Mouse (Mus musculus) WW6 (cell line): ENCODE results near the gene Slc38a3.
"Not testable (repeated sequence)": the region's sequence is repeated elsewhere in the genome, so short reads cannot be mapped to it uniquely, and the experiment has no call there.

Experiments
- DNase-seq: peaks from one replicate; pipeline ENCODE4 v3.0.0-alpha.2; 2013; ENCODE audit warnings: low read depth, low spot score

Gene Slc38a3

DNA sequence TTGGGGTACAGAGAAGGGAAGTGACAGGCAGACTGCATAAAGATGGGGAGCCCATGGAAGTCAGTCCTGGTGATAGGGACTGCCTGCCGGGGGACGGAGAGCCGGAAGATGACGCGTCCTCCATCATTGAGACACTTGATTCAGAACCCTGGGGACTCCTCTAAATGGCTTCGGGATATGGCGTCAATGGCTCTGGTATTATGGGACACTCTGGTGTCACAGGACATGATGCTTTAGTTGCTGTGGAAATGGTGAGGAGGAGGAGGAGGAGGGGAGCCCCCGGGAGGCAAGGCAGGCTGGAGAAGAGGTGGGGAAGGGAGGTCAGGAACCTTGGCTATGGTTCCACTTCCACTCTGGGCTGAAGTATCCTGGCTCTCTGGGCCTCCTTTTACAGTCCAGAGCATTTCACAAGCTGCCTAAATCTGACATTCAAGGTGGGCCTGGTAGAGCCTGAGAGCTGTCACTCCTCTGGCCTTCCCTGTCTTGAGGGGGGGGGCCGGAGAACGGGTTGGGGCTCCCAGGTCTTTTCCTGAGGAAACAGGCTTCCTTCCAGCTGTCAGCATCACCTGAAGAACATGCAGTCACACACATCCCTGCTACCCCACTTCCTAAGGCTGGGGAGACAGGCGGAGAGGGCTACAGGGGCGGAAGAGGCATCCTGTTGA is 26.2 kb upstream of the Slc38a3 start:
- DNase-seq = no peak

DNA sequence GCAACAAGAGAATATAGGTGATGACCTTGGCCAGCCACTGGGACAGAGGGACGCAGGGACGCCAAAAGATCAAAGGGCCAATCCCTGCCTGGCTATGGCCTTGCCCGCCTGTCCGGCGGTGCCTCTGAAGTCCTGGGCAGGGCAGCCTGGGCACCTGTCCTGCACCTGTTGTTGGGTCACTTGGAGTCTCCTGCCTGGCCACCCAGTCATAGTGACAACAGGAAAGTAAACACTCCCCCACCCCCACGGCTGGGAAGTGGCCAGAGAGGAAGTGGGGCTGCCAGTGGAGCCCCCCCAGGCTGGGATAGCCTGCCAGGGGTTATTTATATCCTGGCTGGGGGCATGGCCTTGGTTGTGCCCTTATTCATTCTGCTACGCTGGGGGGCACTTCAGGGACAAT is 25.3 kb upstream of the Slc38a3 start:
- DNase-seq = no peak

DNA sequence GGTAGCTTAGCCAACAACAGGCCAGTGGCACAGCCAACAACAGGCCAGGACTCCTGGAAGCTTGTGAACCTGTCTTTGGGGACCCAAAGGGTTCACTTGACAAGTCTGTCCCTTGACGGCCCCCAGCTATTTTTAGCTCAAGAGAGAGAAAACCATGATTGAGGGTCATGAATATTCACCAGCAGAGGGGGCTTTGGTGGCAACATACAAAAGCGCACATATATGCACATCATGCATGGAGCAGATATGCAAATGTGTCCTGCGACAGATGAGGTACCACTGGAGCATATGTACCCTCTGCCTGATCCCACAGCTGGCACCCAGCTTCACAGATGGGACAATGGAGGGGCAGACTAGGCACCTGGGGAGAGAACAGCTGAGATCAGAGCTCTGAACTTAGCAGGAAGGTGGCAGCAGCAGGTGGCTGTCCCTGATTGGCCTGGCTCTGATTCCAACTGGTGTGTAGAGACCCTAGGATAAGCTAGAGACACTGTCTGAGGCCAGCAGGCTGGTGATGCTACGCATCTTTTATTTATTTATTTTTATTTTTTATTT is 24.2 kb upstream of the Slc38a3 start:
- no peak for DNase-seq

DNA sequence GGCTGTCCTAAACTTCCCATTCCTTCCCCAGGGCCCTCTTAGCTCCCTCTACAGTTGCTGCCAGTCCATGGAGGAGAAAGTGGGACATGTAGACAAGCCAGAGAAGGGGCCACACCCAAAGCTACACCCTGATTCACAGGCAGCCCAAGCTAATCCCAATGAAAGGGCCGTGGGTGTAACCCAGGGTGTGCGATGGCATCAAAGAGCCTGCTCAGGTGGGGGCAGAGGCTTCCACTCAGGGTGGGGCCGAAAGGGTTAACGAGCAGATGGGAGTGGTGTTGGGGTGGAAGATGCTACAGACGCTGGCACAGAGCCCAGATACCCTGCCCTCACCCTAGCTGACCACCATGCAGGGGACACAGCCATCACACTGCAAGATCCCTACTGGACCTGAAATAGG is 23.5 kb upstream of the Slc38a3 start:
- DNase-seq = no peak

GRCm38 (mm10) chr9:107690391-107690790 is 21.1 kb upstream of the Slc38a3 start:
- no peak for DNase-seq

DNA sequence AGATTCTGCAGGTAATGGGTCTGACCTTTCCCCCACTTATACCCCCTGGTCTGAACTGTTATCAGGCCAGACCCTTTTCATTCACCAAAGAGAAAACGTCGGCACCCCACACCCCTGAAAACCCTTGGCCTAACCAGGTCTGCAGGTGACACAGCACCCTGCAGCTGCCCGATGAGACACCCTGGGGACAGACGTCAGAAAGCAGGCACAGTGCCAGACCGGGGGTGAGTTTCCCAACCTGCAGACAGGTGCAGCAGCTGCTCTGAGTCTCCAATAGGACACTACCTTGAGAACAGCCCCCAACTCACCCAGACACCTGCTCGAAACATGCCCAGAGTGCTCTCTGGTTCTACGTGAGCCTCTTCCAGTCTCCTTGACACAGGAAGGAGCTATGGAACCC is 19.6 kb upstream of the Slc38a3 start:
- DNase-seq = no peak

- DNase-seq = no peak
Observed at GRCm38 (mm10) chr9:107688415-107688814, 19.1 kb upstream of the Slc38a3 start.

DNA sequence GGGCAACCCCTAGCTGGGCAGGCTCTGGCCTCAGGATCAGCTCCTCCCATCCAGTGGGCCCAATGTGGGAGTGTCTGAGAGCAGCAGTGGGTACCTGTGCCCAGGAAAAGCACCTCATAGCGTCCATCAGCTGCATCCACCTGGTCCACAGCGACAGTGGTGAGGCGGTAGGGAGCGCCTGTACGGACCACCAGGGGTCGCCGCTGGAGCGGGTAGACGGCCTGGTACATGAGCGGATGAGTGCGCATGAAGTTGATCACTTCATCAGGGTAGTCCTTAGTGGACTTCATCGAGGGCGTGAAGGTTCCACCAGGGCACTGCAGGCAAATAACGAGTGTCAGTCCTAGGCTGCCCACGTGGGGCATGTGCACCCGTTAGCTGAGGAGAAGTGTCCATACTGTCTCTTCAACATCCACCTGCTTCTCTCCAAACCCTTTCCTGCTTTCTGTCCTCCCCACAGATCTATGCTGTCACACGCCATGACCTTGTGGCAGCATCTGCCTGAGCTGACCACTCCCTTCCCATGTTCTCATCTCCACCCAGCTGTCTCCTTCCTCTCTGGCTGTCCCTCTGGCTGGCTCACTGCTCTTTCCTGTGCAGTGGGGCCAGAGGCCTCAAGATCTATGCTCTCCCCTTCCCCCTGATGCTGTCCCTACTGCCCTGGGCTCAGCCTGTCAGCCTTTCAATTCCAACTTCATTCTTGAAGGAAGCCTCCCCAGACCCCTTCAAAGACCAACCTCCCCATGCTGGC is 16.1 kb upstream of the Slc38a3 start:
- DNase-seq = no peak

- DNase-seq = no peak
Observed at GRCm38 (mm10) chr9:107682405-107682804, 13.1 kb upstream of the Slc38a3 start.

GRCm38 (mm10) chr9:107679501-107679900 is 10.2 kb upstream of the Slc38a3 start, which contains the start of gene Gnat1:
Gene Gnat1, minus strand, starts transcription at chr9:107679712.
- DNase-seq = no peak

GRCm38 (mm10) chr9:107678861-107679260 is 9.5 kb upstream of the Slc38a3 start:
- no peak for DNase-seq

GRCm38 (mm10) chr9:107677819-107678526 is 8.6 kb upstream of the Slc38a3 start:
- not testable (repeated sequence) for DNase-seq

GRCm38 (mm10) chr9:107677091-107677784 is 7.9 kb upstream of the Slc38a3 start:
- DNase-seq = peak; percentile 80

GRCm38 (mm10) chr9:107676302-107676701 is 7.0 kb upstream of the Slc38a3 start:
- no peak for DNase-seq

DNA sequence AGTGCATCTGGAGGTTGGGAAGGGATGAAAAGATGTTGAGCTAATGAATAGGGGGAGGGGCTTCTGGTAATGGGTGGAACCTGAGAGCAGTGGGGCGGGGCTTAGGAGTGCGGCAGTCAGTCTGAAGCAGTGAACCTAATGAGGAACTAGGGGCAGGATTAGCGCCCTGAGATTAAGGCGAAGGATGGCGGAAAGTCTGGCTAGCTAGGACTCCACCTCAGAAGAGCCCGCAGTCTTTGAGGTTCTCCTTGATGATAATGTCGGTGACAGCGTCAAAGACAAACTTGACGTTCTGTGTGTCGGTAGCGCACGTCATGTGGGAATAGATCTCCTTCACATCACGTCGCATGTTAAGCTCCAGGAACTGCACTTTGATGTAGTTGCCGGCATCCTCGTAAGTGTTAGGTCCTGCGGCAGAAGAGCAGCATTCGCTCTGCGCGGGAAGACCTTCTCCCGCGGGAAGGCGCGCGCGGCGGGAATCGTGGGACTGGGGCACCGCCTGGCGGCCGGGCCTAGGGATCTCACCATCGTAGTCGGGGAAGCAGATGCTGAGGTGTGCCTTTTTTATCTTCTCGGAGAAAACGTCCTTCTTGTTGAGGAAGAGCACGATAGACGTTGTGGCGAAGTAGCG is 6.5 kb upstream of the Slc38a3 start:
- DNase-seq = peak; percentile 62

- DNase-seq = no peak
Observed at GRCm38 (mm10) chr9:107674609-107675429, 5.5 kb upstream of the Slc38a3 start.

DNA sequence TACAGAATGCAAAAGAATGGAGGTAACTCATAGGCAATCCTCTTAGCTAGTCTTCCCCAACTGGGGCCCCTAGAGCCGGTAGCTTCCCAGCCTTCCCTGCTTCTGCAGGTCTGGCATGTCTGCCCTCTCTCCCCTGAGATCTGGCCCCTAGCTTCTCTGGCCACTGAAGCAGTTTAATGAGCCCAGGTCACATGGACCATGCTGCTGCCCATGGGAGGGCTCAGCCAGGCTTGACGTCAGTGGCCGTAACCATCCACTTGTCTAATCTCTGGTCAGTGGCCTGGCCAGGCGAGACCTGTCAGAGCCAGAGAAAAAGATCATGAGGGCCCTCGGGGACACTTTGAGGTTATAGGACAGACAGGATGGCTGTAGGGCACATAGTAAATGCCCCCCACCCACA is 929 bp upstream of the Slc38a3 start:
- DNase-seq = no peak

- no peak for DNase-seq
Observed at GRCm38 (mm10) chr9:107668916-107669315, 414 bp downstream of the Slc38a3 start.

- no peak for DNase-seq
Observed at GRCm38 (mm10) chr9:107668011-107668410, 1.3 kb downstream of the Slc38a3 start.

DNA sequence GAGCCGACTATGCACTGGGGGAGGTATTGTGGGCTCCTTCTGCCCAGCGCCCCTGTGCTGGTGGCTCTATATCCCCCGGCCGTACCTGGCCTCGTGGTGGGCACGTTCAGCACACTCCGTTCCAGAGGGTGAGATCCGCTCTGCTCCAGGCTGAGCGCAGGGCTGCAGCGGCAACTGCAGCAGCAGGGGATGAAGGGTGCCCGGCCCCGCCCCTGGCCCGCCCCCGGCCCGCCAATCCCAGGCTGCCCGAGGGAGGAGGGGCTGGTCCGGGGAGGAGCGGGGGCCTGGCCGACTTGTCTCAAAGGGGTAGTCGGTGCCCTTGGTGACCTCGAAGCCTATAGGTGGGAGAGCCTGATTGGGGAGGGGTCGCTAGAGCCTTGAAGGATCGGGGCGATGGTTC is 2.1 kb downstream of the Slc38a3 start:
- DNase-seq = no peak
